Mouse (Mus musculus) inflammation-experienced regulatory T-cells, adult 6 months (primary cell): ENCODE data around the gene Gm9040. TPM values are rescaled to one million over a fixed set of nuclear protein-coding genes. Genes with fewer than 3 reads are reported as not detected.
"Not testable (repeated sequence)": the region's sequence is repeated elsewhere in the genome, so short reads cannot be mapped to it uniquely, and the experiment has no call there.

Experiments used
- ATAC-seq: one replicate; pipeline ENCODE4 v1.8.0; 2017
- polyA plus RNA-seq, 3 experiments: library from polyadenylated mRNA; unstranded; fragments of 100-300 nt; shearing (Covaris generic); gene quantifications; one replicate each; pipeline ENCODE4 v1.2.1; 2017

Gm9040 gene
- not detected for polyA plus RNA-seq

DNA sequence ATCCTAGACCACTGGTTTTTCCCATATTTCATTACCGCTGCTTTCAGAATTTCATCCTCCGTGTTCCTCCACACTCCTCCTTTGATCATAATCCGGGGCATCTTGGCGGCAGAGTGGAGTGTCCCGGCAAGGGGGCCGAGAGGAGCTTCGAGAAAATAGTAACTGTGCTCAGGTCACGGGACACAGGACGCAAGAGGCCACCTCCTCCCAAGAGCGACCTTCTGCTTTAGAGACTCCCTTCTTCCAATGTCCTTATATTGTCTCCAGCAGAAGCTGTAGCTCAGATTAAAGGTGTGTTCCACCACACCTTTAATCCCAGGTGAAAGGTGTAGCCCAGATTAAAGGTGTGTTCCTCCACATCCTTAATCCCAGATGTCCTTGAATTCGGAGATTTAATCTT is at the start of gene Gm9040:
Gene Gm9040, minus strand, starts transcription at position 101 of the 400 bp plus-strand sequence.
- not testable (repeated sequence) for ATAC-seq

- peak; percentile 100 for ATAC-seq
These were observed 43.7 kb upstream of the Gm9040 start for GRCm38 (mm10) chr10:118370443-118370842.

GRCm38 (mm10) chr10:118369518-118369917 is 42.7 kb upstream of the Gm9040 start:
- ATAC-seq = no peak

GRCm38 (mm10) chr10:118354005-118354404 is 27.2 kb upstream of the Gm9040 start, which contains the start of gene Gm9049:
Gm9049 (minus strand) TSS chr10:118354105.
- ATAC-seq = not testable (repeated sequence)

DNA sequence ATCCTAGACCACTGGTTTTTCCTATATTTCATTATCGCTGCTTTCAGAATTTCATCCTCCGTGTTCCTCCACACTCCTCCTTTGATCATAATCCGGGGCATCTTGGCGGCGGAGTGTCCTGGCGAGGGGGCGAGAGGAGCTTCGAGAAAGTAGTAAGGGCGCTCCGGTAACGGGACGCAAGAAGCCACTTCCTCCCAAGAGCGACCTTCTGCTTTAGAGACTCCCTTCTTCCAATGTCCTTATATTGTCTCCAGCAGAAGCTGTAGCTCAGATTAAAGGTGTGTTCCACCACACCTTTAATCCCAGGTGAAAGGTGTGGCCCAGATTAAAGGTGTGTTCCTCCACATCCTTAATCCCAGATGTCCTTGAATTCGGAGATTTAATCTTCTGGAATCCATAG is 21.8 kb upstream of the Gm9040 start, which contains the start of gene Gm9048:
Gene Gm9048, minus strand, starts transcription at position 101 of the 400 bp plus-strand sequence.
- not testable (repeated sequence) for ATAC-seq

DNA sequence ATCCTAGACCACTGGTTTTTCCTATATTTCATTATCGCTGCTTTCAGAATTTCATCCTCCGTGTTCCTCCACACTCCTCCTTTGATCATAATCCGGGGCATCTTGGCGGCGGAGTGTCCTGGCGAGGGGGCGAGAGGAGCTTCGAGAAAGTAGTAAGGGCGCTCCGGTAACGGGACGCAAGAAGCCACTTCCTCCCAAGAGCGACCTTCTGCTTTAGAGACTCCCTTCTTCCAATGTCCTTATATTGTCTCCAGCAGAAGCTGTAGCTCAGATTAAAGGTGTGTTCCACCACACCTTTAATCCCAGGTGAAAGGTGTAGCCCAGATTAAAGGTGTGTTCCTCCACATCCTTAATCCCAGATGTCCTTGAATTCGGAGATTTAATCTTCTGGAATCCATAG is 16.4 kb upstream of the Gm9040 start, which contains the start of gene Gm9046:
Gene Gm9046, minus strand, starts transcription at position 101 of the 400 bp plus-strand sequence.
- not testable (repeated sequence) for ATAC-seq

GRCm38 (mm10) chr10:118337731-118338130 is 11.0 kb upstream of the Gm9040 start, which contains the start of gene Gm9045:
Gm9045 (minus strand) TSS chr10:118337831.
- ATAC-seq = not testable (repeated sequence)

GRCm38 (mm10) chr10:118332308-118332707 is 5.5 kb upstream of the Gm9040 start, which contains the start of gene Gm9044:
Gm9044 (minus strand) TSS chr10:118332408.
- ATAC-seq = not testable (repeated sequence)

DNA sequence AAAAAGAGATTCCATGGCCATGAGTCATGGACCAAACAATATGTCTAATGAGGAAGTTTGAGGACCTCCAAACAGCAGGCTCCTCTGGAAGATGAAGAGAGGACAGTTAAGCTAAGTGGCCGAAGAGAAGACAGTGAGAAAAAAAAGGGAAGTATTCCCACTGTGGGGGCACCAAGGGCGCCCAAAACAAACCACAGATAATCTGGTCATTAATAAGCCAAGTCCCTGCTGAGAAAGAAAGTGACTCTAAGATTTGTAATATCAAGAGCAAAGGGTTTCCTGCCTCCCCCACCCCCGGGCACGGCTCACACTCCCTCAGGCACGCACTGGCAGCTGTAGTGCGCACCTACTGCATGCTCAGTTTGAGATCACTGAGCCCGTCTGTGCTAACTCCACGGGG is 7.7 kb downstream of the Gm9040 start:
- no peak for ATAC-seq

- ATAC-seq = not testable (repeated sequence)
These were observed 24.6 kb downstream of the Gm9040 start for GRCm38 (mm10) chr10:118302133-118302532.

- no peak for ATAC-seq
These were observed 31.8 kb downstream of the Gm9040 start, which contains the start of gene Iltifb for GRCm38 (mm10) chr10:118294938-118295337. Iltifb (minus strand) TSS chr10:118295038.

DNA sequence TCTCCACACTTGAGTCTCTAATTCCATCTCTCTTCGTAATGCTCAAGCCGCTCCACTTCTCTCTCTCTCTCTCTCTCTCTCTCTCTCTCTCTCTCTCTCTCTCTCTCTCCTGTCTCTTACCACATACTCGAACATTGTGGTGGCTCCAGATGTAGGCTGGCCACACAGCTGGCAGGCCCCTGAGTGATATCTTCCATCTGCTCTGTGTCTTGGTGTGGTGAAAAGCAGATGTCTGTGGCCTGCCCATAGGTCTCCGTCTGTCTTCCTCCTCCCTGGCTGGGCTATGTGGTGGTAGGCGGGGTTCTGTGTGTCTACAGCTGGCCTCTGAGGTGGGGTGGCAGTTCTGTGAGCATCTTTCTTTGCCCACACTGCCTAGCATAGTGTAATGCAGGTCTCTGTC is 43.8 kb downstream of the Gm9040 start:
- ATAC-seq = not testable (repeated sequence)

- ATAC-seq = not testable (repeated sequence)
These were observed 44.2 kb downstream of the Gm9040 start for GRCm38 (mm10) chr10:118282565-118282964.

- ATAC-seq = not testable (repeated sequence)
These were observed 48.7 kb downstream of the Gm9040 start for GRCm38 (mm10) chr10:118278069-118278468.

Other genes with a start within 250 kb of the Gm9040 start
- gene Mdm1, start 185.2 kb downstream of the Gm9040 start, polyA plus RNA-seq = 10 to 100 TPM in 1 of 3 experiments, 1 to 10 TPM in 2; 4.5 to 10.9 (median 4.7) TPM
- 1 to 10 TPM in 1 of 3 experiments, not detected in 2; 6.9 TPM for gene Il22, start 122.0 kb downstream of the Gm9040 start, polyA plus RNA-seq
- not detected for gene Gm32717, start 86.2 kb downstream of the Gm9040 start, polyA plus RNA-seq
- not detected for gene Gm32802, start 68.3 kb downstream of the Gm9040 start, polyA plus RNA-seq
- gene Iltifb, start 31.9 kb downstream of the Gm9040 start, polyA plus RNA-seq = not detected
- not detected for gene Gm9044, start 5.4 kb upstream of the Gm9040 start, polyA plus RNA-seq
- not detected for gene Gm9045, start 10.9 kb upstream of the Gm9040 start, polyA plus RNA-seq
- not detected for gene Gm9046, start 16.3 kb upstream of the Gm9040 start, polyA plus RNA-seq
- gene Gm9048, start 21.7 kb upstream of the Gm9040 start, polyA plus RNA-seq = under 1 TPM in 1 of 3 experiments, not detected in 2; 0.28 TPM
- gene Gm9049, start 27.1 kb upstream of the Gm9040 start, polyA plus RNA-seq = not detected
- 10 to 100 TPM; 12.8 to 71.7 (median 14.6) TPM for gene Ifng, start 114.1 kb upstream of the Gm9040 start, polyA plus RNA-seq